ENCODE assay signal across 24 mouse cellular contexts in genomic region chr19:41872285-41872684, GRCm38 (mm10). TPM values are rescaled to one million over a fixed set of nuclear protein-coding genes. Genes with fewer than 3 reads are reported as not detected.
DNase-seq lines count a peak whose midpoint lies in the region; TF ChIP-seq lines count a peak whose summit lies in the region.
"Had no signal": no experiment of that assay in that cellular context is flagged by ENCODE, and none has a peak within 500 bp of the region (broad histone marks: within the 10 kb centered on the region; RNA-seq: fewer than 3 reads in every experiment).

No protein-coding gene starts in this region.

- peak overlapping the region; percentile 71 for H3K27ac ChIP-seq in layer of hippocampus, adult 2 months
- H3K27ac ChIP-seq: embryonic facial prominence, embryonic 10.5 days; embryonic facial prominence, embryonic 15.5 days; forebrain, embryonic 12.5 days; hindbrain, embryonic 10.5 days; hindbrain, embryonic 15.5 days; kidney, embryonic 15.5 days; limb, embryonic 13.5 days; lung, embryonic 15.5 days had no signal

- intact Hi-C loops in left cerebral cortex, postnatal 14 days (cut with DNase I): no loop called here
- intact Hi-C loops in left cerebral cortex, postnatal 36 days (cut with DNase I): no loop called here

- no peak for TF ChIP-seq CTCF in layer of hippocampus, adult 2 months (conservative IDR thresholded peaks at IDR 0.05)

- DNase-seq in layer of hippocampus, adult 2 months (ENCODE audit: low spot score in 2 of 2): peak in 1 of 2 experiments; percentile 19
- DNase-seq in layer of hippocampus, adult 8-10 months (ENCODE audit: low spot score in 2 of 2): no peak
- peak; percentile 29 to 50 for DNase-seq in left cerebral cortex, postnatal 14 days (ENCODE audit: low spot score in 2 of 2)
- DNase-seq in left cerebral cortex, adult 11 months (ENCODE audit: low spot score): no peak
- DNase-seq in left cerebral cortex, postnatal 36 days (ENCODE audit: low spot score in 2 of 2): peak; percentile 27 to 43
- peak; percentile 23 for DNase-seq in right cerebral cortex, postnatal 25 days
- no peak for DNase-seq in adrenal gland, postnatal 36 days
- DNase-seq: adrenal gland, postnatal 25 days; B cell, adult 2 months; cerebellum, adult 8-10 months; cerebellum, postnatal 25 days; heart, postnatal 14 days; kidney, adult 18-20 months; spleen, adult 18-20 months; thymus, adult 18-20 months; thymus, postnatal 25 days had no signal

- no peak overlapping the region for H3K4me3 ChIP-seq in layer of hippocampus, adult 2 months
- H3K4me3 ChIP-seq: embryonic facial prominence, embryonic 10.5 days; embryonic facial prominence, embryonic 15.5 days; forebrain, embryonic 12.5 days; hindbrain, embryonic 10.5 days; hindbrain, embryonic 15.5 days; kidney, embryonic 15.5 days; limb, embryonic 13.5 days; lung, embryonic 15.5 days had no signal

RNA-seq across cellular contexts. Expression of gene Rrp12, which starts 23.7 kb away (rescaled TPM):
- 10 to 100 TPM; 33.4 to 34.2 TPM for total RNA-seq in layer of hippocampus, adult 2 months (2021)
- total RNA-seq in layer of hippocampus, adult 8-10 months (2022): 10 to 100 TPM; 33.0 to 34.6 (median 33.5) TPM
- total RNA-seq in left cerebral cortex, postnatal 14 days (2021): 10 to 100 TPM; 39.2 to 42.1 TPM
- total RNA-seq in left cerebral cortex, postnatal 36 days (2021): 10 to 100 TPM; 32.2 to 34.1 TPM
- total RNA-seq in adrenal gland, postnatal 36 days (2021): 10 to 100 TPM; 12.5 to 23.2 TPM

RNA-seq across cellular contexts. Expression of gene Frat2, which starts 24.4 kb away (rescaled TPM):
- 10 to 100 TPM; 10.7 to 11.7 TPM for total RNA-seq in layer of hippocampus, adult 2 months (2021)
- total RNA-seq in layer of hippocampus, adult 8-10 months (2022): 10 to 100 TPM; 10.0 to 10.9 (median 10.4) TPM
- 10 to 100 TPM; 10.5 to 10.6 TPM for total RNA-seq in left cerebral cortex, postnatal 14 days (2021)
- 10 to 100 TPM in 1 of 2 experiments, 1 to 10 TPM in 1; 7.6 to 10.2 TPM for total RNA-seq in left cerebral cortex, postnatal 36 days (2021)
- 1 to 10 TPM; 2.9 to 3.4 TPM for total RNA-seq in adrenal gland, postnatal 36 days (2021)

RNA-seq across cellular contexts. Expression of gene Pgam1, which starts 39.4 kb away (rescaled TPM):
- total RNA-seq in layer of hippocampus, adult 2 months (2021): 100 to 1,000 TPM; 502 to 540 TPM
- 100 to 1,000 TPM; 520 to 573 (median 534) TPM for total RNA-seq in layer of hippocampus, adult 8-10 months (2022)
- total RNA-seq in left cerebral cortex, postnatal 14 days (2021): 100 to 1,000 TPM; 601 to 606 TPM
- 100 to 1,000 TPM; 530 to 626 TPM for total RNA-seq in left cerebral cortex, postnatal 36 days (2021)
- 100 to 1,000 TPM; 791 to 814 TPM for total RNA-seq in adrenal gland, postnatal 36 days (2021)

RNA-seq across cellular contexts. Expression of gene Frat1, which starts 42.5 kb away (rescaled TPM):
- total RNA-seq in layer of hippocampus, adult 2 months (2021): 10 to 100 TPM; 22.0 to 27.1 TPM
- 10 to 100 TPM; 18.8 to 21.7 (median 19.4) TPM for total RNA-seq in layer of hippocampus, adult 8-10 months (2022)
- total RNA-seq in left cerebral cortex, postnatal 14 days (2021): 10 to 100 TPM; 11.2 to 14.7 TPM
- 10 to 100 TPM; 15.5 to 17.6 TPM for total RNA-seq in left cerebral cortex, postnatal 36 days (2021)
- 1 to 10 TPM; 4.9 to 7.8 TPM for total RNA-seq in adrenal gland, postnatal 36 days (2021)

Comparison
In these comparisons a context has a peak if more than half of its experiments do, and no peak if none do; other contexts are left out.
1. DNase-seq: peak in left cerebral cortex, postnatal 14 days (2 of 2), left cerebral cortex, postnatal 36 days (2 of 2) and right cerebral cortex, postnatal 25 days (single experiment); none in layer of hippocampus, adult 8-10 months (0 of 2), left cerebral cortex, adult 11 months (single experiment) and adrenal gland, postnatal 36 days (0 of 2).